Mouse (Mus musculus) brain, embryonic 14.5 days (tissue): ENCODE measurements around the gene Slc2a10. TPM values are rescaled to one million over a fixed set of nuclear protein-coding genes. Genes with fewer than 3 reads are reported as not detected.

Experiments
- DNase-seq: peaks from one replicate; pipeline ENCODE4 v3.0.0-alpha.2; 2011; ENCODE audit warnings: low read depth
- CTCF ChIP-seq: fragments of 200-500 bp; IDR thresholded peaks from 2 replicates; pipeline ENCODE4 v1.5.1; 2012; ENCODE audit warnings: inconsistent platforms, mild to moderate bottlenecking, moderate library complexity, borderline replicate concordance; ENCODE audit not compliant: insufficient read depth, insufficient read length; ENCODE audit errors: extremely low read depth
- POLR2A ChIP-seq: fragments of 200-500 bp; IDR thresholded peaks from 2 replicates; pipeline ENCODE4 v1.6.1; 2012; ENCODE audit warnings: mild to moderate bottlenecking, inconsistent platforms, borderline replicate concordance; ENCODE audit not compliant: poor library complexity, insufficient read depth, insufficient read length, severe bottlenecking; ENCODE audit errors: extremely low read depth
- polyA plus RNA-seq: library from polyadenylated mRNA; depleted of rRNA; stranded (reverse); fragments of >200 nt; gene quantifications from 2 replicates; pipeline ENCODE4 v1.2.3, GENCODE M21; 2012; rRNA removed

Gene Slc2a10
- polyA plus RNA-seq: 2.4 and 3.2 TPM in 2 replicates

DNA sequence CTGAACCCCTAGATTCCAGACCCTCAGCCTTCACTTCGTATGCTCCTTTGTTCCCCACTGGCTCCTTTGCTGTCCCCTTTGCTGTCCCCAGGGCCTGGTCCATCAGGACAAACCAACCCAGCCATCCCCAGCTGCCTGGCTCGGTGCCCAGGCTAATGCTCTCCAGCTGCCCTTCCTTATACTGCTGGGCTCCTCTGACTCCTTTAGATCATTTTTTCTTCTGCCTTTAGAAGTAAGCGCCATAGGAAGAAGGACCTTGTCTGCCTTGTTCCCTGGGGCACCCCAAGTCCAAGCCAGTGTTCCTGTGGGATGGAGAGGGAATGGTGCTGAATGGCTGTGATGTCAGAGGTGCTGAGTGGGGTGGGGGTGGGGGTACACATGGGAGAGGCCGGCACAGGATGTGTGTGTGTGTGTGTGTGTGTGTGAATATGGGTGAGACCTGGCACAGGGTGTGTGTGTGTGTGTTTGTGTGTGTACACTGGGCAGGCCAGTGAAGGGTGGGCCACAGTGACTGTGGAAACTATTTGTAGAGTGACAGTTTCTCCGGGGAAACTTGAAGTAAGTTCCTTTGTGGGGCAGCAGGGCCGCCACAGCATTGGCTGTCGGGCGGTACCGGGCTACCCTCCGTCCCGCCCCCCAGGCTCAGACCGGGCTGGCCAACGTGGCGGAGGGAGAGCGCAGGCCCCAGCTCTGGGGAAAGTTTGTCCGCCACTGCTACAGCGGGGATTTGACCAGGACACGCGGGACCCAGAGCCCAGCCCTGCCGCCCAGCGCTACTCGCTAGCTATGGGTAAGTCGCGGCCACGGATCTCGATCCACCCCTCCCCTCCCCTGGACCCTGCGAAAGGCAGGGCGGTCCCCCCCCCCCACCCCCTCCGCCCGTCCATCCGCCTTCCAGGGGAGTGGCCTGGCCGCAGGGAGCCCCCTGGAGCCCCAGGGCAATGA lies at the start of gene Slc2a10:
Gene Slc2a10 (plus strand): TSS at position 529 of the 945 bp plus-strand sequence.
- TF ChIP-seq POLR2A (no peak), CTCF (no peak)

DNA sequence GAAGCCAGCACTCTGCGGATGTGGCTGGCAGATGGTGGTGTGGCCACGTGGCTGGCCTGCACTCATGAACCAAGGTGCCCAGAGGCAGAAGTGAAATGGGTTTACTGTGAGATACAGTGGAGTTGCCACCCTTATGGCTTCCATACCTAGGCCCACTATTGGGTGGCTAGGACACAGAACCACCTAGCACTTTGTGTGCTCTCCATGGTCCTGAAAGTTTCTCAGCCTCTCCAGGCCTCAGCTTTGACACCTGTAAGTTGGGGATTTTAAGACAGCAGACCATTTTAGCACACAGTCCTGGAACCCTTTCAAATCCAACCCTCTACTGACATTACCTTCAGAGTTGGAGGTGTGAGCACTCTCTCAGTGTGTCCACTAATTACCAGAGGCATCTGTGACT lies 46.9 kb upstream of the Slc2a10 start:
- DNase-seq: no peak

More for the DNA sequence above, at the start of gene Slc2a10:
- DNase-seq: peak; percentile 79

DNA sequence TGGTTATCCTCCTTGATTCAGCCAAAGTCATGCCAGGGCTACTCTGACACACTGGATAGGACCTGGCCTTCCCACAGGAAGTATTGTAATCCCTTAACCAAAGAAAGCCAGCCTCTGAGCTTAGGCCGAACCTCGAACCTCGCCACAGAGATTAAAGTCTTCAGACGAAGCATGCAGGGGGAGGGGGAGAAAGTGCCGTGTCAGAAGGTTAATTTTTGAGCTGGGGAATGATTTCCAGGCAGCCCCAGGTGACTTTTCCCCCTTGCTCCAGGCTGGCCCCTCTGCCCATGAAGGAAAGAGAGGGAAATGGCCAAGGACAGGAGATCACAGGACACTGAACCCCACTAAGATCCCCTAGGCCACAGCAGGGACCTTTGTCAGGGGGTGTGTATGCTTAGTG lies 45.4 kb upstream of the Slc2a10 start:
- no peak for DNase-seq
- TF ChIP-seq CTCF (no peak), POLR2A (no peak)

More for the DNA sequence above, 46.9 kb upstream of the Slc2a10 start:
- TF ChIP-seq CTCF (no peak), POLR2A (no peak)

DNA sequence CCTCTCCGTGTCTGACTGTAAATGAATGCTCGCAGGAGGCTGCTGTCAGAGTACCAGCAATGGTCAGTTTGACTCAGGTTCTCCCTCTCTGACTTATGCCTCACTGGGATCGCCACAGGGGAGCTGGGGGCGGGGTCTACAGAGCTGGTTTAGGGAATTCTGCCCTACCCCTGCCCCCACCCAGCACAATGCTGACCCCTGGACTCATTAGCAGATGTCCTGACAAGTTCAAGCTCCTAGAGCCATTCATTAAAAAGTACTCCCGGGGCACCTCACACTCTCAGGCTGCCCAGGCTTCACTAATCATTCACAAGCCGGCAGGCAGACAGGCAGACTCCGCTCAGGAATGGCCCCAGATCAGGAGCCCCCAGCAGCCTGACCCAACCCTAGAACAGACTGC lies 43.9 kb upstream of the Slc2a10 start:
- no peak for TF ChIP-seq POLR2A
- no peak for TF ChIP-seq CTCF
- DNase-seq: no peak

DNA sequence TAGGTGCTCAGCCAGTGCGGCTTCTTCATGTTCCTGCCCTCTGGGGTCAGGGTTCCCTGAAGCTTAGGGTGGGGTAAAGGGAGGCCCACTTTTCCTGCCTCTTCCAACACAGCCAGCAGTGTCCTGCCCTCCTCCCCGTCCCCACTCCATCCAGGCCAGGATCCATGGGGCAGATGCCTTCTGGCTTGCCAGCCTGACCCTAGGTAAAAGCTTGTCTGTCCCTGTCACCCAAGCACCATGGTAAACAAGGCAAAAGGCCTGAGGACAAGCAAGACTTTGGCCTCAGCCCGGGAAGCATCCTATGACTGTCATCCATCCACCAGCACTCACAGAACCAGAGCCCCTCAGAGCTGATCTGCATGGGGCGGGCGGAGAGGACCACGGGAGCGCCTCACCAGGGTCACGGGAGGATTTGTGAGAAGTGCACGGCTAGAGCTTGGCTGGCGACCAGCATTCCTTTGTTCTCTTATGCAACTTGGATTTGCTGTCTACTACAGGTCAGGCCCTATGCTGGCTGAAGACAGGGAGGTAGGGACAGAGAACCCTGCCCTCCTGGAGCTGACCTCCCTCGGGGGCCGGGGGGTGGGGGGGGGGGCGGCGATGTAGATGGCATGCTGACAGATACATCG lies 35.6 kb upstream of the Slc2a10 start:
- TF ChIP-seq CTCF (no peak), POLR2A (no peak)
- peak; percentile 65 for DNase-seq

DNA sequence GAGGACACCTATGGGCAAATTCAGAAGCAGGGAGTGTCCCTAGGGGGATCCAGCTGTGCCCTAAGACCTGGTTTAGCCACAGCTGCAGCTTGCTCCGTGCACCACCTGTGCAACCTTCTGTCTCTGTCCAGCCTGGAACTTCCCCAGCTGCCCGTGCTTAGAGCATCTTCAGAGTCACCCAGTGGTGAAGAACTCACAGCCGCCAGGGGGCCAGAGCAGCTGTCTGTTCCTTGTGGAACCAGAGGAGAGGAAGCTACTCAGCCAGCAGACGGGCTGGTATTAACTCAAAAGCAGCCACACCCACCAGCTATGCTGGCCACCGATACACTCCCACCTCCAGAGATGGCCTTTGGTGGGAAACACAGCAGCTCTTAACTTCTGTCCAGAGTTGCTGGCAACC lies 33.4 kb upstream of the Slc2a10 start:
- TF ChIP-seq CTCF (0 out of 2 replicates have a peak, but pooled peaks have one; percentile 12), POLR2A (no peak)
- DNase-seq: no peak

DNA sequence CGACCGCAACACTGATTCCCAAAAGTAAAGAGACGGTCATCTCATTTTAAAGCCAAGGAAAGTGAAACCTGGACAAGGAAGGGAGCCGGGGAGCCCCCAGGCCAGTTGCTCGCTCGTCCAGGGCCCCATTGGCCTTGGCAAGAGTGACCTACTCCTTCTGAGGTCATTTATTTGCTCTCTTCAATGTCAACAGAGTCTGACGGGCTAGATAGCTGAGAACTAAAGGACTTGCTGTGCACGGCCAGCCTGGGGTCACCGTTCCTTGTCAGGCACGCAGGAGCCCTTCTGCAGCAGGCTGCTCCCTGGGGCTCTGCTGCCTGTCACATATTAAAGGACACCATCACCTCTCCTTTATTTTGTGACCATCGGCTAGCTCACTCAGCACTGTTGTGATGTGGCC lies 31.6 kb upstream of the Slc2a10 start:
- no peak for DNase-seq
- no peak for TF ChIP-seq CTCF
- no peak for TF ChIP-seq POLR2A

DNA sequence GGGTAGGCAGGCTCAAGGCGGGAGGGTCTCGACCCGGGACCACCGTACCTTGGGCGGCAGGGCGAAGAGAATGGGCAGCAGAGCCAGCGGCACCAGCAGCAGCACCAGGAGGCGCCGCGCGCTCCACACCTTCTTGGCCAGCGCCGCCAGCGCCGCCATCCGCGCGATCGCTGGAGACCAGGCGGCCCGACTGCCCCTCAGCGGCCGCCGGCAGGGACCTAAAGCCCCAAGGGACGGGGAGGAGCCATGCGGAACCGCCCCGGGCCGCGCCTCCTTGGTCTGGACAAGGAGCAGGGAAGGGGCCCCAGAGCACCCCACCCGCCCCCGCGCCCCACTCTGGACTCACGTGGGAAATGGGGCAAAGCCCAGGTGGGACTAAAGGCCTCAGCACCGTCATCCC lies 30.6 kb upstream of the Slc2a10 start, which contains the start of gene Slc13a3:
Gene Slc13a3 (minus strand): TSS at position 228 of the 400 bp plus-strand sequence.
- DNase-seq: peak; percentile 30

DNA sequence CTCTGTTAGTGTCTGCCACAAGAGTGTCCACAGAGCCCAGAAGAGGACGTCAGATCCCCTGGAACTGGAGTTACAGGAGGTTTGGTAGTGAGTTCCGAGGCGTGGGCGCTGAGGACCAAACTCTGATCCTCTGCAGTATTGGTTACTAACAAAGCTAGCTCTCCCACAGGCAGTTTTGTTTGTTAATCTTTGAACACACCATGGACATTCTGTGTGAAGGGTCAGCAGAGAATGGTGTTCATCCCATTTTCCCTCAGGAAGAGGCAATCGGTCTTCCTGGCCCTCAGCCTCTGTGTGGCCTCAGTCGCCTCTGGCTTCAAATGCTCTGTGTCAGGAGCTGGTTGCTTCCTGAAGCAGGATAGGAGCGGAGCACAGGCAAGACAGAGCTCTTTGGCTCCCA lies 28.2 kb upstream of the Slc2a10 start:
- no peak for TF ChIP-seq POLR2A
- TF ChIP-seq CTCF: no peak
- no peak for DNase-seq

More for the DNA sequence above, 30.6 kb upstream of the Slc2a10 start, which contains the start of gene Slc13a3:
- no peak for TF ChIP-seq POLR2A
- no peak for TF ChIP-seq CTCF

DNA sequence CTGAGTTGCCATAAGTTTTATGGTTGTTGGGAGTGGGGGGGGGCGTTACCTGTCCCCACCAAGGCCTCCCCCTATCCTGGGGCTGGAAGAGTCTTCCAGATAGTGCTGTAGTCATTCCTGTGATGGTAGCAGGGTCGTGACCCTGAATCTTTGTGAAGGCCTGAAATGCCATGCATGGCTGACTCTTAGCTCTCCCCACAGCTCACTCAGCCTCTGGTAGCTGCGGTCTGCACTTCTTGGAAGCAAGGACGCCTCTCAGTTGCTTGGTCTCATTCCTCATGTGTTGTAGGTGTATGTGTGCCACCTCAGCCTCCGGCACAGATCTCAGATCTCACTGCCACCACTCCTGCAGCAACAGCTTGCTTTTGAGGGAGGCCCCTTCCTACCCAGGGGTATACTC lies 27.7 kb upstream of the Slc2a10 start:
- TF ChIP-seq POLR2A: no peak
- DNase-seq: no peak

DNA sequence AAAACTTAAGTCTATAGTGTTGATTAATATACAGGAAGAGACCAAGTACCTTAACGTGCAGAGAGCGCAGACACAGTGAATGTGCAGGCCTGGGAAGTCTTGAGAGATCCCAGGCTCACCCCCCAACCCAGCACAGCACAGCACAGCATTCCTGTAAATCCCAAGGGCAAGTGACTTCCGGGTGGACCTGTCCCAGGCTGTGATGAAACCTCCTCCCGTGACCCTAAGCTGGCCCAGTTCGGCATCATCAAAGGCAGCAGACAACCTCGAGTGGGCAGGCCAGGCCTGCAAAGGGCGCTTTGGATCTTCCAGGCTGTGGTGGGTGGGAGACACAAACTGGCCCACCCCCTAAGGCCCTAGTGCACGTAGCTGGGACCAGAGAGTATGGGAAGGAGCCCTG lies 21.6 kb upstream of the Slc2a10 start:
- no peak for TF ChIP-seq POLR2A
- no peak for TF ChIP-seq CTCF
- DNase-seq: no peak
